Mouse (Mus musculus): ENCODE results near the gene Pcdh15. TPM values are rescaled to one million over a fixed set of nuclear protein-coding genes. Genes with fewer than 3 reads are reported as not detected.

Pcdh15 gene
- polyA plus RNA-seq (2015; fragmentation: Illumina TruSeq; extraction: RNeasy Lipid Tissue Mini Kit (QIAGEN cat#74804); ENCODE audit: insufficient read depth, low replicate concordance) = 4.6 TPM

DNA sequence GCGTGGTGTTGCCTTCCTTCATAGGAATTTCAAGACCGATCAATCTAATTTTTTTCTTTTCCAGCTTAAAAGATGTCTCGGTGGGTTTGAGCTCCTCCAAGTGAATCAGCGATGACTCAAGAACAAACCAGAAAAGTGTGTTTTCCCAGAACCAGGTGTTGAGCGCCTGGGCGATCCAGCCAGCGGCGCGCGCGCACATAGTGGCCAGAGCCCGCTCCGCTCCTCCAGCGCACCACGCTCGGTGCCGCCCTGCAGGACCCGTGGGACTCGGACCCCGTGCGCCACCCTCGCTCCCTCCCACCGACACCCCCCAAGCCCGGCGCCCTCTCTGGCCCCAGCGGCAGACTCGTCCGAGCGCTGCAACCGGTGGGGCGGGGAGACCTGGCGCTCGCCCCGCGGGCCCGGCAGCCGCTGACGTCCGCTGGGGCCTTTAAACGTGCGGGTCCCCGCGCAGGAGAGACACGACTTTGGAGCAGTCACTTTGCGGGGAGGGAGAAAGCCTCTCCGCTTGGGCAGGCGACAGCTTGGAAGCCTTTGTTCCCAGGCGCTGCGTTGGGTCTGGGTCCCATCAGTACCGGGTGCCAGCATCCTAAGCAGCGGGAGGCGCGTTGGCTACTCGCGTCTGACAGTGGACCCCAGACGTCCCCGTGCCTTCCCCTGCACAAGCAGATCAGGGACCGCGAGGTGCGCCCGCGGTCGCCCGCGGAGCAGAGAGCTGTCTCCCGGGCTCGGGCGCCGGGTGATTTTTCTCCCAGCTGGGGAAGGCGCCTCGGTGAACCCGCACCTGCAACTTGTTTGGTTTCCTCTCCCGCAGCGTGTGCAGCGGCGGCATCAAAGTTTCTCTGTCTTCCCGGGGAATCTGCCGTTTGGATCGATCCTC is at the start of gene Pcdh15:
Gene Pcdh15, plus strand, starts transcription at position 377 of the 880 bp plus-strand sequence.

All from spleen, adult 10 weeks (tissue).